Mouse (Mus musculus) thymus, postnatal 4 days (tissue): ENCODE data around the gene Olfr668.
"Not testable (repeated sequence)": the region's sequence is repeated elsewhere in the genome, so short reads cannot be mapped to it uniquely, and the experiment has no call there.

Source experiments
- DNase-seq: peaks from one replicate; pipeline ENCODE4 v3.0.0; 2021

The Olfr668 gene

DNA sequence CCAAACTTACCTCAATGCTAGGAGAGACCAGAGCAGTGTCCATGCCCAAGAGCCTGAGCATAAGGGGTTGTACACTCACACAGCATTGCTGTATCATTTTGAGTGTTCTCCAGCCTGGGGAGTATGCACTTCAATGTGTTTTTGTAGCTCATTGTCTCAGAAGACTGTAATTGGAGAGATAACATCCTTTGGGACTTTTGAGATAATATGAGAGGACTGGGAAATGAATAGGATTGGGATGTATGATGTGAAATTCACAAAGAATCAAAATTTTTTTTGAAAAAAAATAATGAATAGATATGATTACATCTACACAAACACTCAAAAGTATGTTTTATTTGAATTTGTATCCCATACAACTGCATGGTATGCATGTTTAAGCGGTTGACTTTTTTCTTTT, at the start of gene Olfr668:
Olfr668 (minus strand) TSS at position 101 of the 400 bp plus-strand sequence.
- DNase-seq, result no peak

DNA sequence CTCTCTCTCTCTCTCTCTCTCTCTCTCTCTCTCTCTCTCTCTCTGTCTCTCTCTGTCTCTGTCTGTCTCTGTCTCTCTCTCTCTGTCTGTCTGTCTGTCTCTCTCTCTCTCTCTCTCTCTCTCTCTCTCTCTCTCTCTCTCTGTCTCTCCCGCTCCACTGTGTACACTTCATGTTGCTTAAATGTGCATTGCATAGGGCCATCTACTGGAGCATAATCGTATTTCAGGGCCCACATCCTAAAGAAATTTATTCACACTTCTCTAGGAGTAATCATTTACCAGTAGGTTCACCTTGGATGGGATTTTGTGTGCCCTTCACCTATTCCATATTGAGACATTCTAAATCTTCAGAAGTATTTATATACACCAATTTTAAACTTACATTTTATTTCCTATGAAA, 44.6 kb upstream of the Olfr668 start:
- DNase-seq, result not testable (repeated sequence)

DNA sequence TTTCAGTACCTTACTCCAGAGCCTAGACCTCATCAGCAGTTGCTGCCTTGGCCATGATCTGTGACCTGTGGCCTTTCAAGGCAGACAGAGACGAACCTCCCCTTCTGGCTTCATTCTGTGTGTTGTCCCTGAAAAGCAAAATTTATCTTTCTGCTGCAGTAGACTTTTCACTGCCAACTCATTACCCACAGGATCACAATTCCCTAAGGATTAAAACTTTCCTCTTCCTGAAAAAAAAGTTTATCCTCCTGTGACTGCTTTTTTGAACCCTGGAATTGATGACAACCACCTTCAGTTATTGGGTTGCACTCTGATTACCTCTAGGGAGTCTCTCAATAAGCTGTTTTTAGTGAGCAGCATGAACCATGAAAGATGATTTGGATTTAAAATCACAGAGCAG, 34.7 kb upstream of the Olfr668 start, which contains the start of gene Olfr670:
Olfr670 (minus strand) TSS at position 101 of the 400 bp plus-strand sequence.
- DNase-seq, result no peak

DNA sequence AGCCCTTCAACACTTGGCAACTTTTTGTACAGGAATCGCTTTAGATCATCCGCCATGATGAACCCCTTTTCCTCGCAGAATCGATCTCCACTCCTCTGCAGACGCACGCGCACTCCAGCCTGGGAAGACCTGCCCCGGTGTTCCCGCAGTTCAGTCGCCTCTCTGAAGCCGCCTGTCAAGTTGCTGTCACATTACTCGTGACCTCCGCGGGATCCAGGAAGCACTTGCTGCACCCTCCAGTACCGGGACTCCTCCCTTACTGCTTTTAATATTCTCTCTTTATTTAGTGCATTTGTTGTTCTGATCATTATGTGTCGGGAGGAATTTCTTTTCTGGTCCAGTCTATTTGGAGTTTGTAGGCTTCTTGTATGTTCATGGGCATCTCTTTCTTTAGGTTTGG, 22.4 kb upstream of the Olfr668 start:
- not testable (repeated sequence) for DNase-seq

DNA sequence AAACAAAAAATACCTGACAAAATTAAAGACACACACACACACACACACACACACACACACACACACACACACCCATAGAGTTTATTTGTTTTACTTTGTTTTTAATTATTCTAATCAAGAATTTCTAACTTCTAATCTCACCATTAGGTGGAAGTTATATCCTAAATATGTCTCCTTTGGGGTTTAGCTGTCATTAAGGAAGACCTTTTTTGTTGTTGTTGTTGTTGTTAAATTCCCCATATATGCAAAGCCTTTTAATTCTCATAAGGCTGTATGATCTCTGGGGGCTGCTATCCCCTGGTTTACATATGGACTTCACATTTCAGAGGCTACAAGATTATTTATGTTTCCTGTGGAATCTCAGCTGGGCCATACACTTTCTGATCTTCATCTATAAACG, 6.1 kb upstream of the Olfr668 start, which contains the start of gene Olfr669:
Olfr669 (plus strand) TSS at position 301 of the 400 bp plus-strand sequence.
- DNase-seq, result no peak

DNA sequence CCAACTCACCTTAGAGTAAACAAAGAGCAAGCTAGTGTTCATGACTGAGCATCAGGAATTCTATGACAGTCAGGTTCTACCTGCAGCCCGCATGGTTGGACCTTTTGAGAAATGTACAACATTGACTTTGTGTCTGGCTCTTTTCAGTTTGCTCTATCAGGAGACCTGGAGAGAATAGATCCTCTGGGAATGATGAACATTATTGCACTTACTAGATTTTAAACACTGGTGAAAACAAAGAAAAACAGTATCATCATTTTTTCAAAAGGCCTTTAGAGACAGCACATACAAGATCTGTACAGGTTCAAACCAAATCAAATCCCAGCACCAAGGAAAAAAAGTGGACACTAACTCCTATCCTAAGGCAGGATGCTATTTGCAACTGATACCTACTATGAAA, 6.5 kb downstream of the Olfr668 start, which contains the start of gene Olfr667:
Olfr667 (minus strand) TSS at position 101 of the 400 bp plus-strand sequence.
- DNase-seq, result no peak

DNA sequence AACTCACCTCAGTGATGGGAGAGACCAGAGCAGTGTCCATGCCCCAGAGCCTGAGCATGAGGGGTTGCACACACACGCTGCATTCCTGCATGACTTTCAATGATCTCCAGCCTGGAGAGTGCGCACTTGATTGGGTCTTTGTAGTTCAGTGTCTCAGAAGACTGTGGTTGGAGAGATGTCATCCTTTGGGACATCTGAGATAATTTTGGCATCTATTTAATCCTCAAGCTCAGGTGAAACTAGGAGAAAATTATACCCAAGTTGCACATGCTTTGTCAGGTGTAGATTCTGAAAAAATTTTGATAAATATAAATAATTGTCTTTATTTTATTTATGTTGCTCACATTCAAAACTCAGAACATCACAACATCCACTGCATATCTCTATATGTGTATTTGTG, 32.0 kb downstream of the Olfr668 start, which contains the start of gene Olfr666:
Olfr666 (minus strand) TSS at position 101 of the 400 bp plus-strand sequence.
- DNase-seq, result no peak

DNA sequence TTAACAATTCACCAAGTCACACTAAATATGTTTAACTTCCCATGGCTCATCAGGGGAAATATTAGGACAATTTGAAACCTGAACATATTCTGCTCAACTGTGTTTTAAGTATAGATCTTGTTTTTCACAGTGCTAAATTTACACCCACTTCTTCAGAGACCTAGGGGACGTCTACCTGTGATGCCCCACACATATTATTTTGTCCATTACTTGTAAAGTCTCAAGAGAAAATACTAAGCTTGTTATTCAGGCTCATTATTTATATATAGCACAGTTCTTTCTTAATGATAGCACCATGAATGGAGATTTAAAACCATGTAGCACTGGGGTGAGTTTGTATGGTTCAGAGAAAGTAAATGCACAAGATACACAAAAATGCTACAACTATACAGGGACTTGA, 50.1 kb downstream of the Olfr668 start, which contains the start of gene Olfr665:
Olfr665 (plus strand) TSS at position 301 of the 400 bp plus-strand sequence.
- no peak for DNase-seq
